Mouse (Mus musculus) intestine, postnatal 0 days (tissue): ENCODE measurements at regions not wholly inside any gene's neighbourhood (a gene's known extent, or its start where the extent isn't known, plus 50 kb on each side); places are given as distances from the start of the nearest gene placed in this dataset.
A peak's percentile ranks its signal among the peaks of the same experiment; 100 is the strongest.

ENCODE experiments used
- ATAC-seq: fragments of 200-750 bp; cut with Nextera tagmentation; 2 replicates; pipeline ENCODE4 v1.8.0; 2017; ENCODE audit warnings: mild to moderate bottlenecking, moderate TSS enrichment, moderate library complexity
- H3K27ac ChIP-seq: fragments of 300-500 bp; sonication (generic); 2 replicates; pipeline ENCODE4 v1.5.1; 2014; ENCODE audit warnings: mild to moderate bottlenecking, low read depth, low read length, moderate library complexity
- H3K27me3 ChIP-seq: fragments of 300-500 bp; sonication (generic); replicated peaks from 2 replicates; pipeline ENCODE4 v1.6.1; 2014; ENCODE audit warnings: low read length, mixed read lengths; ENCODE audit not compliant: control insufficient read depth, insufficient read depth
- H3K36me3 ChIP-seq: fragments of 300-500 bp; sonication (generic); 2 replicates; pipeline ENCODE4 v1.6.1; 2014; ENCODE audit warnings: mild to moderate bottlenecking, moderate library complexity; ENCODE audit not compliant: control insufficient read depth, insufficient read depth
- H3K4me1 ChIP-seq: fragments of 300-500 bp; sonication (generic); replicated peaks from 2 replicates; pipeline ENCODE4 v1.6.1; 2014; ENCODE audit warnings: antibody characterized with exemption, low read length, mixed read lengths; ENCODE audit not compliant: control insufficient read depth, insufficient read depth
- H3K4me2 ChIP-seq: fragments of 300-500 bp; sonication (generic); replicated peaks from 2 replicates; pipeline ENCODE4 v1.6.1; 2014; ENCODE audit warnings: low read depth, mild to moderate bottlenecking, moderate library complexity
- H3K4me3 ChIP-seq: fragments of 300-500 bp; sonication (generic); 2 replicates; pipeline ENCODE4 v1.5.1; 2014; ENCODE audit warnings: low read depth, low read length
- H3K9ac ChIP-seq: fragments of 300-500 bp; sonication (generic); 2 replicates; pipeline ENCODE4 v1.6.1; 2014; ENCODE audit warnings: mild to moderate bottlenecking, low read depth, low read length
- H3K9me3 ChIP-seq: fragments of 300-500 bp; sonication (generic); 2 replicates; pipeline ENCODE4 v1.6.1; 2016; ENCODE audit warnings: mixed run types; ENCODE audit not compliant: control insufficient read depth
- CTCF ChIP-seq: sonication (generic); IDR thresholded peaks from 2 replicates; pipeline ENCODE4 v1.5.1; 2016; ENCODE audit warnings: low read depth, mild to moderate bottlenecking, control low read depth, antibody characterized with exemption, moderate library complexity
- WGBS: fragments of 180-500 bp; shearing (Covaris S2); extraction: QIAGEN DNeasy Blood & Tissue Kit; methylation state at CpG from one replicate; pipeline ENCODE4 v1.1.7; 2014; 5-methylcytosine and 5-hydroxymethylcytosine counted together

DNA sequence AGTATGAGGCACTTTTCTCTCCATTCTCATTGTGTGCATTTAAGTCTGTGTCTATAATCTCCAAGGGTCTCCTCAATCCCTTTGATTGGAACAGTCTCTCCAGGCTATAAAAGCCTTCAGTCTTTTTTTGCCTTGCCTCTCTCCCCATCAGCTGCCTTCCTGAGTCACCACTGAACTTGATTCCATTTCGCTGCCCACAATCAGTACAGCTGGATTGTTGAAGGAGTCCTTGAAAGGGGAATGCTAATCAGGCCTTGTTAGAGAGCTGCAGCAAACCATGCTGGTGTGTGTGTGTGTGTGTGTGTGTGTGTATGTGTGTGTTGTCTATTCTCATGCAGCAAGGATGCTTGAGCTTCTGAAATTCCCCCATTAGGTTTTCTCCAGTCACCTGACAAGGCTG, 129.3 kb upstream of the Parp11 start:
- no peaks in the 10 kb centered on the region for H3K27me3 ChIP-seq
- H3K4me3 ChIP-seq: no peak overlapping the region
- H3K36me3 ChIP-seq: no peaks in the 10 kb centered on the region
- TF ChIP-seq CTCF: no peak
- H3K4me2 ChIP-seq: no peak overlapping the region
- H3K9ac ChIP-seq: no peak overlapping the region
- H3K9me3 ChIP-seq: no peaks in the 10 kb centered on the region
- 73% methylated on average over 1 of the region's 1 CpGs for WGBS
- H3K27ac ChIP-seq: no peak overlapping the region
- H3K4me1 ChIP-seq: no peaks in the 10 kb centered on the region
- ATAC-seq: no peak

DNA sequence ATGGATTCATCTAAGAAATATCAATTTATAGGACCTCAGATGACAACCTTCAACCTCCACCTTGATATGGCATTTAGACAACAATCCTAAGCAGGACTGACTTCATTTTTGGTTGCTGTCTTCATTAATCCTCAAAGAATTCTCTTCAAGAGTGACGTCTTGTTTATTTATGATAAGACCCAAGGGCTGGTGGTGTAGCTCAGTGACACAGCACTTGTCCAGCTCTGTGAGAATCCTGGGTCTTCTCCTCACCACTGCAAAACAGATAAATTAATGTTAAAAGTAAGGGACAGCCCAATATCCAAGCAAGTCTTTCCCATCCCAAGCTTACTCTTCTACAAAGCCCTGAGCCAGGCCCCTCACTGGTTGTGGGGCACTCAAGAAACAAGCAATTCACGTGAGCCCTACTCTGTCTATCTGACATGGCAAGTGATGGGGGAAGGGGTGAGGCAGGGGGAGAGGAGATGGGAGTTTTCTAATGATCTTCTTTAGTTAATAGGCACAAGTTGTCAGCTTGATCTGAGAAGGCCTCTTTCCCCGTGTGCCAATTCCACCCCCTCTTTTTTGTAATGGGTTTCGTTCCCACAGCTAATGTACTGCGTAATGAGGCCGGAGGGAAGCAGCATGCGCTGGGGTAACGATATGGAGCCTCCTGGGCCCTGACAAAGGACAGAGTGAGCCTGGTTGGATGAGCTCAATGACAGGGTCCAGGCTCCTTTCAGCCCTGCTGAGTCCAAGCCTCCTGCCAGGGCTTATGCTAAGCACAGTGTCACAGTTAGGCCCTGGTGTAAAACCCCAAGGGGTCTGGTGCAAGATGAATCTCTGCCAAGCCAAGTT, 127.7 kb upstream of the Parp11 start:
- Histone ChIP-seq H3K27me3 (no peaks in the 10 kb centered on the region), H3K4me3 (no peak overlapping the region), H3K27ac (no peak overlapping the region), H3K36me3 (no peaks in the 10 kb centered on the region), H3K9ac (no peak overlapping the region), H3K4me2 (no peak overlapping the region), H3K4me1 (no peaks in the 10 kb centered on the region), H3K9me3 (no peaks in the 10 kb centered on the region)
- TF ChIP-seq CTCF: no peak
- 81% methylated on average over 8 of the region's 8 CpGs for WGBS
- ATAC-seq: no peak

DNA sequence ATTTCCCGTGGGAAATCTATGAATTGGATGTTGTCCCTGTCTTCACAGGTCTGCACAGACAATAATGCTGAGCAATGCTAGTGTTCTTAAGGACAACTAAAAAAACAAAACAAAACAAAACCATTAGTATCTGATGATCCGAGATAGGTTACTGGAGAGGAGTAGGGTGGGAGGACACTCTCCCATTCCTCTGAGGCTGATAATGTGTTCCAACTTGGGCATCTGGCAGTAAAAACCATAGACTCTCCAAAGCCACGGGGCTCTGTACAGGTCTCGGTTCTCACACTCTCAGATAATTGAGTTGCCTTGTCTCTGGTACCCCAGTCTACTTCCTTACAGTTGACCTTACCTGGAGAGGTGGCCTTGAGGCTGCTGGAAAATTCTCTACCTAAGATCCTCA, 126.0 kb upstream of the Parp11 start:
- WGBS: 45% methylated on average over 4 of the region's 4 CpGs
- Histone ChIP-seq H3K4me1 (no peaks in the 10 kb centered on the region), H3K9ac (no peak overlapping the region), H3K36me3 (no peaks in the 10 kb centered on the region), H3K4me3 (no peak overlapping the region), H3K9me3 (no peaks in the 10 kb centered on the region), H3K4me2 (no peak overlapping the region), H3K27ac (0 out of 2 replicates have a peak overlapping the region, but pooled peaks have one; percentile 31), H3K27me3 (no peaks in the 10 kb centered on the region)
- no peak for TF ChIP-seq CTCF
- no peak for ATAC-seq

DNA sequence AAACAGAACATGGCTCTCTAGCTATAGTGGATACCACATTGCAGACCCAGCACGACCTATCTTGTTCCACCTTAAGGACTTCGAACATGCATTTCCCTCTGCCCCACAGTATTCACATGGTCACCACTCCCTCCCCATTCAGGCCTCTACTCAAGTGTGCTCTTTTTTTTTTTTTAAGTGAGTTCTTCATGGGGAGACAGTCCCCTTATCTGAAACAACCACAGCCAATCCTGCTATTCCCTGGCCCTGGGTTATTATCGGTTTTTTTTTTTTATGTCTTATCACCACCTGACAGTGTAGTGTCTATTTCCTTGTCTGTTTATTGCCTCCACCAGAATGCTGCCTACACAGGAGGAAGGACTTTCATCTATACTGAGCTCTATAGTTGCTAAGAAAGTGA, 125.6 kb upstream of the Parp11 start:
- peak; percentile 66 for ATAC-seq
- Histone ChIP-seq H3K4me2 (no peak overlapping the region), H3K4me1 (no peaks in the 10 kb centered on the region), H3K9me3 (no peaks in the 10 kb centered on the region), H3K9ac (no peak overlapping the region), H3K4me3 (no peak overlapping the region), H3K27ac (0 out of 2 replicates have a peak overlapping the region, but pooled peaks have one; percentile 31), H3K27me3 (no peaks in the 10 kb centered on the region), H3K36me3 (no peaks in the 10 kb centered on the region)
- no peak for TF ChIP-seq CTCF
- WGBS: 54% methylated on average over 3 of the region's 3 CpGs

DNA sequence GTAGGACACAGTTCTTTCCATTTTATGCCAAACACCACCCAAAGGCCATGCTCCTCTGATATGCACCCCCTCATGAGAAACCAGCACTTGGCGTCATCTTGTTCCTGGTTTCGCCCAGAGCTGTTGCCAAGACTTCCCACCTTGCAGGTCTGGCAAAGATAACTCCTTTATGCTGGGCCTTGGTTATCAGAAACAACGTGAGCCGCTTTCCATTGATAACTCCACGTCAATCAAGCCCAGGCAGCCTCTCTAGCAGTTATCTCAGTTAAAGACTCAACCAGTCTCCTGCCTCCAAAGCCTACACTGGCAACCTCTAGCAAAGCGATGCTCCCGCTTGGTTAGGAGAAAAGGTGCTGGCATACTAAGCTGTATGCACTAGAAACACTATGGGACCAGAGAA, 124.2 kb upstream of the Parp11 start:
- Histone ChIP-seq H3K36me3 (no peaks in the 10 kb centered on the region), H3K27ac (no peak overlapping the region; the same call in 1 of the 2 replicates), H3K4me1 (0 out of 2 replicates have a peak, but pooled peaks cover under 1% of the 10 kb centered on the region), H3K27me3 (peaks cover 4% of the 10 kb centered on the region), H3K4me3 (no peak overlapping the region), H3K4me2 (no peak overlapping the region), H3K9ac (no peak overlapping the region), H3K9me3 (no peaks in the 10 kb centered on the region)
- no peak for ATAC-seq
- TF ChIP-seq CTCF: no peak
- 58% methylated on average over 7 of the region's 7 CpGs for WGBS

DNA sequence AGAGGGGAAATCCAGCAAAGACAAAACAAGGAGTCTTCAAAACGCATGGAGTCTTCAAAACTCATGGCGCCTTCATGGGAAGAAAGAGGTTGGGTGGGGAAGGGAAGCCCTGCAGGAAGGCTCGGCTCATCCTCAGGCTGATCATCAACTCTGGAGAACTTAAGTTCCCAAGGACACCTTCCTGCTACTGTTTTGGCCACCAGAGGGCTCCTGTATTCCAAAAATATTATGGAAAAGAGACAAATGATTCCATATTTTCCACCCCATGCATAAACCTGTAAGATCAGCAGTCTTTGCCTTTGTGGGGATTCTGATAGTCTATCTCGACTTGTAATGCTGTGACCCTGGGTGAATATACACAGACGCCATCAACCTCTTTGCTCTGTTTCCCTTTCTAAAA, 121.7 kb upstream of the Parp11 start:
- WGBS: 29% methylated on average over 5 of the region's 5 CpGs
- H3K4me2 ChIP-seq: no peak overlapping the region
- no peak for ATAC-seq

More for the DNA sequence above, 121.7 kb upstream of the Parp11 start:
- no peak overlapping the region for H3K9ac ChIP-seq
- H3K36me3 ChIP-seq: no peaks in the 10 kb centered on the region
- peak; percentile 78 for TF ChIP-seq CTCF
- H3K27me3 ChIP-seq: peaks cover 7% of the 10 kb centered on the region
- H3K27ac ChIP-seq: no peak overlapping the region
- peaks cover 5% of the 10 kb centered on the region; the same call in 1 of the 2 replicates for H3K4me1 ChIP-seq
- H3K4me3 ChIP-seq: no peak overlapping the region
- no peaks in the 10 kb centered on the region for H3K9me3 ChIP-seq
